In the genomic region with DNA sequence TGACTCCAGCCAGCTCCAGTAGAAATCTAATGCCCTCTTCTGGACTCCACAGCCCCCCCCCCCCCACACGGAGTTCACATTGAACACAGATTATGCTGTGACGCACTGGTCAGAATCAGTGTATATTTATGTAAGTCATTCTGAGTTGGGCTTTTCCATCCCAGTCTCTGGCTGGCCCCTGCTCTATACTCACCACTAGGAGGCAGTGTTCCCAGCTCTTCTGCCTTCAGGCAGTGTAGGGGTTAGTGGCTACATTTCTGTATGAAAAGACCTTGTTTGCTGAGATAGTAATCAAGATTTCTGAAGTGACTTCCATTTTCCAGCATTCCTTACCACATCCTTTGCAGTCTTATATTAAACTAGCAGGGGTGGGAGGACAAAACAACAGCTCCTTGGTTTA, we compare ENCODE assay signal across 9 mouse cellular contexts.
DNase-seq lines count a peak whose midpoint lies in the region; ATAC-seq lines count a peak whose summit lies in the region.
"Had no signal": no experiment of that assay in that cellular context is flagged by ENCODE, and none has a peak within 500 bp of the region (broad histone marks: within the 10 kb centered on the region; RNA-seq: fewer than 3 reads in every experiment).

No protein-coding gene starts in this region.

- H3K4me3 ChIP-seq in hindbrain, embryonic 11.5 days (ENCODE audit: low read depth, low read length), result no peak overlapping the region
- H3K4me3 ChIP-seq in hindbrain, embryonic 16.5 days (ENCODE audit: low read length), result no peak overlapping the region
- H3K4me3 ChIP-seq in heart, embryonic 12.5 days, result no peak overlapping the region
- H3K4me3 ChIP-seq: hindbrain, embryonic 15.5 days had no signal

- 71% methylated on average over 2 of the region's 2 CpGs for WGBS in hindbrain, embryonic 11.5 days
- 61% methylated on average over 2 of the region's 2 CpGs for WGBS in hindbrain, embryonic 16.5 days
- WGBS in heart, embryonic 12.5 days, result 74% methylated on average over 2 of the region's 2 CpGs

- H3K36me3 ChIP-seq in hindbrain, embryonic 11.5 days (ENCODE audit: control insufficient read depth, insufficient read depth, low read length), result no peaks in the 10 kb centered on the region
- no peaks in the 10 kb centered on the region for H3K36me3 ChIP-seq in hindbrain, embryonic 16.5 days (ENCODE audit: control insufficient read depth, insufficient read depth, low read length)
- no peaks in the 10 kb centered on the region for H3K36me3 ChIP-seq in heart, embryonic 12.5 days
- H3K36me3 ChIP-seq: hindbrain, embryonic 15.5 days had no signal

- H3K27ac ChIP-seq in hindbrain, embryonic 11.5 days (ENCODE audit: low read depth, low read length), result no peak overlapping the region
- no peak overlapping the region for H3K27ac ChIP-seq in hindbrain, embryonic 16.5 days (ENCODE audit: low read depth, low read length)
- no peak overlapping the region for H3K27ac ChIP-seq in heart, embryonic 12.5 days (ENCODE audit: poor library complexity, severe bottlenecking)
- H3K27ac ChIP-seq: hindbrain, embryonic 15.5 days had no signal

- H3K9me3 ChIP-seq in hindbrain, embryonic 11.5 days (ENCODE audit: control insufficient read depth, low read length), result no peaks in the 10 kb centered on the region
- H3K9me3 ChIP-seq in hindbrain, embryonic 16.5 days (ENCODE audit: control insufficient read depth, low read length), result no peaks in the 10 kb centered on the region
- H3K9me3 ChIP-seq in heart, embryonic 12.5 days (replicated peaks), result no peaks in the 10 kb centered on the region
- H3K9me3 ChIP-seq: hindbrain, embryonic 15.5 days had no signal

- peak; percentile 11 for DNase-seq in hindbrain, embryonic 11.5 days (ENCODE audit: low spot score)
- DNase-seq in 416B (ENCODE audit: low read depth) (peak; percentile 47), NIH3T3 (ENCODE audit: low read depth) (peak; percentile 24)
- peak; percentile 42 for DNase-seq in induced T-regulatory cell, adult 2 months (ENCODE audit: low read depth)
- no peak for DNase-seq in gastrocnemius, adult 18-20 months (ENCODE audit: low spot score)
- no peak for DNase-seq in gastrocnemius, postnatal 25 days

- H3K4me2 ChIP-seq in hindbrain, embryonic 11.5 days (replicated peaks; ENCODE audit: low read depth, low read length), result no peak overlapping the region
- no peak overlapping the region for H3K4me2 ChIP-seq in hindbrain, embryonic 16.5 days (ENCODE audit: low read length)
- no peak overlapping the region for H3K4me2 ChIP-seq in heart, embryonic 12.5 days
- H3K4me2 ChIP-seq: hindbrain, embryonic 15.5 days had no signal

- no peak for ATAC-seq in hindbrain, embryonic 11.5 days (ENCODE audit: low FRiP score)
- ATAC-seq in hindbrain, embryonic 16.5 days, result no peak
- no peak for ATAC-seq in heart, embryonic 12.5 days (ENCODE audit: insufficient number of reproducible peaks, low FRiP score)

- H3K4me1 ChIP-seq in hindbrain, embryonic 11.5 days (replicated peaks; ENCODE audit: control insufficient read depth, insufficient read depth, low read length), result no peaks in the 10 kb centered on the region
- no peaks in the 10 kb centered on the region for H3K4me1 ChIP-seq in hindbrain, embryonic 16.5 days (ENCODE audit: control insufficient read depth, insufficient read depth, low read depth, low read length)
- no peaks in the 10 kb centered on the region for H3K4me1 ChIP-seq in heart, embryonic 12.5 days (replicated peaks)
- H3K4me1 ChIP-seq: hindbrain, embryonic 15.5 days had no signal

- no peak overlapping the region for H3K9ac ChIP-seq in hindbrain, embryonic 11.5 days (ENCODE audit: low read depth, low read length)
- H3K9ac ChIP-seq in hindbrain, embryonic 16.5 days (ENCODE audit: low read depth, low read length), result no peak overlapping the region
- H3K9ac ChIP-seq in heart, embryonic 12.5 days, result no peak overlapping the region
- H3K9ac ChIP-seq: hindbrain, embryonic 15.5 days had no signal

- H3K27me3 ChIP-seq in hindbrain, embryonic 11.5 days (ENCODE audit: control insufficient read depth, insufficient read depth, low read length), result no peaks in the 10 kb centered on the region
- no peaks in the 10 kb centered on the region for H3K27me3 ChIP-seq in hindbrain, embryonic 16.5 days (replicated peaks; ENCODE audit: control insufficient read depth, insufficient read depth, low read length)
- H3K27me3 ChIP-seq in heart, embryonic 12.5 days (replicated peaks), result no peaks in the 10 kb centered on the region
- H3K27me3 ChIP-seq: hindbrain, embryonic 15.5 days had no signal

Comparison
In these comparisons a context has a peak if more than half of its experiments do, and no peak if none do; other contexts are left out.
1. DNase-seq: peak in hindbrain, embryonic 11.5 days (single experiment), 416B (single experiment), NIH3T3 (single experiment) and induced T-regulatory cell, adult 2 months (single experiment); none in gastrocnemius, adult 18-20 months (single experiment) and gastrocnemius, postnatal 25 days (single experiment).